Mouse (Mus musculus) lung, postnatal 14 days (tissue): ENCODE measurements around the gene Grm8.

Experiments
- DNase-seq: peaks from one replicate; pipeline ENCODE4 v3.0.0; 2021

Gene Grm8

DNA sequence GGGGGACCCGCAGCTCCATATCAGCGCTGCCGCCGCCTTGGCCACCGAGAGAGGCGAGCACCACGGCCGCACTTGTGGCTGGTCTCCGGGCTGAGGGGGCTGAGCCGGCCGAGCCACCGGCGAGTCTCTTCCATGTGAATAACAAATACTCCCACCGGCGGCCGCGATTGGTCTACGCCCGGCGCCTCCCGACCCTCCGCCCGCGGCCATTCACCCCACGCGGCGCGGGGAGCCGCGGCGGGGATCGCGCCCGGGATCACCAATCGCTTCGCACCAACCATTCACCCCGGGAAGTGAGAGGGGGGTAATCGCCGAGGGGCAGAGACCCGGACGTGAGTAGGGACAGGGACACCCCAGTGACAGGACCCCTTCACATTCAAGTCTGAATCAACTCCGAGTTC, at the start of gene Grm8:
Grm8 (minus strand) TSS at position 178 of the 401 bp plus-strand sequence.
- DNase-seq: no peak

DNA sequence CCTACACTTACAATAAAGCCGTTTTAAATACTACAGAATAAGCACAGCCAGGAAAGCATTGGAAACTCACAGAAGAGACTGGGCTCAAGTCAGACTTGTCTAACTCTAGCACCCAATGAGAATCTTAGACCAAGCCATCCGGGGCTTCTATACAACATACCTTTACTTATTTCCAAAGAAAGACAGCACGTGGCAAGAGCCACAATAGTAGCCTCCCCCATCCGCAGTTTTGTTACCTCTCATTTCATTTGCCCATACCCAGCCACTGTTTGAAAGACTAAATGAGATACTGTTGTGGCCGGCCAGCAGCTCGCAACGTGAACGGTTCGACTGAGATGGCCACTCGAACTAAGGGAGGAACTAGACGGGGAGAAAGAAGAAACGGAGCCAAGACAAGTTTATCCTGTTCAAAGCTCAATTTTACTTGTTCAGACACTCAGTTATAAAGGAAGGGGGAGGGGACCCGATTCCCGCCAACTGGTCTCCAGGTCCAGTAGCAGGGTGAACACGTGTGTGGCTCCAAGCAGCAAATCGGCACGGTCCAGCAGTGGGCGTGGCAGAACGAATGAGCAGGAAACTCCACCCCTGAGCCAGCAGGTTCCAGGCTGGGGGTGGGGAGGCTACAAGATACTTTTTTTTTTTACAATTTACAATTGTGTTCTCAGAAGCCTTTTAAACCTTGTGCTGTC, 35.0 kb upstream of the Grm8 start:
- no peak for DNase-seq

DNA sequence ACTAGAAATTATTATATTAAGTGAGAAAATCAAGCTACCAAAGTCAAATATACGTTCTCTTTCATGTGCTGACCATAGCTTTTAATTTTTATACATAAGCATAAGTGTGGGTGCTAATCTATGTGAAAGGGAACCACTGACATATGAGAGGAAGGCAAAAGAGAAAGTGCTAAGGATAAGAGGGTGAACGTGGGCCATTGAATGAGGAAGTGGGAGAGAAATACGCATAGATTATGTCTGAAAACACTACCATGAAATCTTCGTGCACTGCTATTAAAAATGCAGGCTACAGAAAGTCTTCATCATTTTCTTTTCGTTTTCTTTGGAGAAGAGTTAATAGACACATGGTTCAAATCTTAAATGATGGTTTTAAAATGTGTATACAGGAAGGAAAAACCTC, 25.4 kb upstream of the Grm8 start:
- DNase-seq: no peak

DNA sequence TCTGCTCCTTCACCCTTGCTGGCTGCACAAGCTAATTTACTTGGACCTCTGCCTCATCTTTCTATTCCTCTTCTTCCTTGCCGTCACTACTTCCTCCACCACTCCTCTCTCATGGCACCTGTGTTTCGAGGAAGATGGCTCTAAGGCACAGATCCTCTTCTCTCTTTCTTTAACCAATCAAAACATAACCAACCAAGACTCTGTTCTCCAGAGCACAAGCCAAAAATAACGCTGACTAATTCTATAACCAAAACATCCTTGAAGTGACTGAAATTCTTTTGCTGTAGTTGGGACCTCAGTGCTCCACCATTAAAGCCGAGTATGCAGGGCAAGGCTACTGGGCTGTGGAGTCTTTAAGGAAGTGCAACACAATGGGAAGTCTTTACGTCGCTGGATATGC, 11.5 kb upstream of the Grm8 start:
- DNase-seq: no peak

DNA sequence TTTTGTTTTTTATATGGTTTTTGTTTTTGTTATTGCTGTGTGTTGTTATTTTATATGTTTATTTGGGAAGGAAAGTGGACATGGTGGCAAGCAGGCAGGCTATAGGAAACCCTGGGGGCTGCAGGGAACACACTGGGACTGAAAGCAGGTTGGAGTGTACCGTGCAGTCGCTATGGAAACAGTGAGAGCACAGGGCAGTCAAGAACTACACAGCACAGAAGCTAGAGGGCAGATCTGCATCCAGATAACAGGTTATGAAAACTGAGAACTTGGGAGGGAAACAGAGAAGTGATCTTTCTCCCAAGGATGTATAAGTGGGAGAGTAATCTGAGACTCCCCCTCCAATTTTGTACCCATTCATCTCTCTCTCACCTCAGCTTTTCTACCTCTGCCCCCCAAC, 7.4 kb upstream of the Grm8 start:
- DNase-seq: no peak

DNA sequence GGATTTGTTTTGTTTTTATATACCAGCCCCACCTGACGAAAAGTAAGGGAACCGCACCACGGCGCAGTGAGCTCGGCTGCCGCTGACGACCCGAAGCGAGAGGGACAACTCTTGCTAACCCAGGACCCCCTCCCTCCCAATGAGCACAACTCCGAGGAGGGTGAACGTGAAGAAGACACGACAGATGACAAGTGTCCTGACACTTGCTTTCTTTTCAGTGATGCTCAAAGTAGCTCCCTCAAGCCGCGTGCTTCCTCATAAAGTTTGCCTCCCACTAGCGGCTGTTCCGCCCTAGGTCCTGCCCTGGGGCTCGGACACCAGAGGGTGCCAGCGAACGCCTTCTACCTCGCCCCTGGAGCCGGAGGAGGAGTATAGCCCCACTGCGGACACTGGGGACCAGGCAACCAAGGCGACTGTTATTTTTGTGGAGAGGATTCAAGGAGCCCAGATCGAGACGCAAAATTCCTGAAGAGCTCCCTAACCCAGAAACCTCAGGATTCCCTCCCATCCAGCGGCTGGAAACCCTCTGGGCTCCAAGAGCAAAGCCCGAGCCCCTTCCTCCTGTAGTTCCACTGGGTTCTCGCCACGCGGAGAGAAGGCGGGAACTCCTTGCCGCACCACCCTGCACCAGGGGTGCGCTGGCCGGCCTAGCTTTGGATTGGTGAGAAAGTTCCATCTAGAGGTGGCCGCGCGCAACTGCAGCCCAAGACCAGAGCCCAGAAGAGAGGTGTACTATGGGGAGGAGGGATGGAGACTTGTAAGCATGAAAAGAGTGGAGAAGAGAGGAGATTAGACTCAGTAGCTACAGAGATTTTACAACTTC, 644 bp upstream of the Grm8 start:
- DNase-seq: peak; percentile 71

DNA sequence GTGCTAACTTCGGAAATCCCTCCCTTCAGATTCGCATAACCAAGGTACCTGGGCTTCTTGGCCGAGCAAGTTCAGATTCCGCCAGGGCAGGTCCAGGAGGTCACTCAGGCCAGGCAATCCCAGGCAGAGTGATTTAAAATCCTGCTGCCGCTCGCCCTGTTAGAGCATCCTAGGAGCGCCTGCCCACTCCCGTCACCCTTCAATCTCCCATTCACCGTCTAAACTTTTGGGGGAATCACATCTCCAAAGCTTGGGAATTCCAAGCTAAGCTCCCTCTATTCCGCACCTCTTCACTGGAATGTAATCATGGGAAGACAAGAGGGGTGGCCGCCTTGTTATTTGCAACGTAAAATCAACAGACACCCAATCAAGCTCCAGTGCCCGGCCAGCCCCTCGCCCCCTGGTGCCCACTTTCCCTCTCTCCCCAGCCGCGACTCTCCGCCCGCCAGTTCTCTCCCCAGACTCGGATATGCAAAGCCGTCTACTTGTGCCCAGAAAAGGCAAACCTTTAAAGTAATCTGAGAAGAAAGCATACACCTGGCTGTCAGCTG, 652 bp downstream of the Grm8 start:
- DNase-seq: no peak

DNA sequence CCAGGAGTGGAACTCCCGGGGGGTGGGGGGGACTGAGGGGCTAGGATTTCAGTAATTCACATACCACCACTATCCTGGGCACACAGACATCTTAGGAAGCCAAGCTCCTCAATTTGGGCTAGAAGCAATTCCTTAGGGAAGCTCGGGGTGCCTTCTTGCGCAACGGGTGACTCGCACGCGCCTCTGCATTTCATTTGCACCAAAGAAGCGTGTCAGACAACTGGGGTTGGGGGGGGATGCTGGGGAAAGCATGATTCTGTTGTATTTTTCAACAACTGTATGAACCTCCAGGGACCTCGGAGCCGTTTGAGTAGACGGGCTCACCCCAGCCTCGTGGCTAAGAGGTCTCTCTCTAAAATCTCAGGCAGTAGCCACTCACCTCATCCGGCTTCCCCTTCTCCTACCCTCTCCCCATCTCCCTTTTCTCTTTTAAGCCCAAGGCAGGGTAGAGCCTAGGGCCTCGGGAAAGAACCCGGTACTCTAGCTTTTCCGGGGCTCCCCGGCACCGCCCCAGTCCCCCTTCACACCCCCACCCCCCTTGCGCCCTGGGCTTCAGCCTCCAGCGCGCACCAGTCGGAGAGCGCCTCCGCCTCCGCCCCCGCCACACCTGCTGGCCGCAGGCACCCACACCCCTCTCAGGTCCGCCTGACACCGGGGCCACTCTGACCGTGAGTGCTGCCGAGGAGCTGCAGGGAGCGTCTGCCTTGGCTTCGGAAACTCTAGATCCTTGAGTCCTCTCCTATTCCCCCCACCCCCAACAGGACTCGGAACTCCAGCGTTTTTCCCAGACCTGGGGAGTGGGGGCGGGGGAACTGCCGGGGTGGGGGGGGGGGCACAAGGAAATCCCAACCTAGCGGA, 1.5 kb downstream of the Grm8 start:
- DNase-seq: no peak

DNA sequence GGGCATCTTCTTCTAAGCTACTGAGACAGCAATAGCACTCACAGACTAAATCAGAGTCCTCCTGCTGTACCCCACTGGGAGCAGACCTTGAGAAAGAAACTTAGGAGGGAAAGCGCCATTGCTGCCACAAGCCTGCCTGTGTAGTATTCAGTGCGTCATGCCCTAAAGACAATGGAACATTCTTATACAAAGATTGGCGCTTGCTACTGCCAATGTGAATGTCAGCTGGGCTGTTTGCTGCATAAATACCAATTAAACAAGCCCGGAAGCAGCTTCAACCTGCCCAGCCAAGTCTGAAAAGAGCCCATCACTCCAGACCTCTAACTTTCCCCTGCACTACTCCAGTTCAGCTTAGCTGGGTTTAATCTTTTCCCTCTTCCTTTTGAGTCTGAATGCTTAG, 2.9 kb downstream of the Grm8 start:
- no peak for DNase-seq

DNA sequence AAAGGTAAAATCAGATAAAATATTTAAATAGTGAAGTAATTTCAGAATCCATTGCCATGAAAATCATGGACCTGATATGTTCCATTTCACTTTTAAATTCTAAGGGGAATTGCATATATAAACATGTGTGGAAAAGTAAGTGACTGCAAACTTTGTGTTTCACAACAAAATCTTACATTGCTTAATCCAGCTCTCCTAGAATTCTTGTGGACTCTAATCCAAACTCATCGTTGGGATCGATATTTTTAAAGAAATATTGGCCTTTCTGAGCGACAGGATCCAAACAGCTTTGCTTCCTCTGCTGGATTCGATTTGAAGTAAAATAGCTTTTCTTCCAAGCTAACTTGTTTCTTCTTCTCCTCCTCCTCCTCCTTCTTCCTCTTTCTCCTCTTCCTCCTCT, 6.1 kb downstream of the Grm8 start:
- DNase-seq: no peak

DNA sequence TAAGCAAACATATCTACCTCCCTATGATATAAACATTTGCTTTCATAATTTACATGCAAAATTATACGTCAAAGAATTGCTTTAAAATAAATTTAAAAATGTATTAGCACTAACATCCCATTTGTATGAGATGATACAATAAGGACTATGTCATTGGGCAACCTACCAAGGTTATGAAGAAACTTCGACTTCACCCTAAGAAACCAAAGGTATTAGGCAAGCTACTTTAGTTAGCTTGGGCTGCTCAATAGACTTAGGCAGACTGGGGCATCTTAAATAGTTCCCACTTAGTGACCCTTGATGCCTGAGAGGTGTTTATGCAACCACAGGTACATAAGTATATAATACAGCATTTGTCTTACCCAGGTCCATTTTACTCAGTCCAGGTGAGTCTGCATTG, 19.5 kb downstream of the Grm8 start:
- DNase-seq: no peak

DNA sequence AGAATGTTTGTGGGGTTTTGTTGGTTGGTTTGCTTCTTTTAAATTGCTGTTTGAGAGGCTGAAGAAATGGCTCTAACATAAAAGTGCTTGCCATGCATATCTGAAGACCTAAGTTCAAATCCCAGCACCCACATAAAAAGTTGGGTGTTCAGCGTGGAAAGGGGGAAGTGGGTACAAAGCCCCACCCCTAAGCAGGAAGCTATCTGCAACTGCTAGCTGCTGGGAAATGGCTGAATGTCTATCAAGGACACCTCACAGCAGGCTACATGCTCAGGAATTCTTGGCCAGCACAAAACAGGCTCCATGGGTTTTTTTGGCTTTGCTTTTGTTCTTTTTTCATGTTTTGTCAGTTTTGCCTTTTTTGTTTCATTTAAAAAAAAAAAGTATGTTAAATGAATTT, 20.1 kb downstream of the Grm8 start:
- DNase-seq: no peak

DNA sequence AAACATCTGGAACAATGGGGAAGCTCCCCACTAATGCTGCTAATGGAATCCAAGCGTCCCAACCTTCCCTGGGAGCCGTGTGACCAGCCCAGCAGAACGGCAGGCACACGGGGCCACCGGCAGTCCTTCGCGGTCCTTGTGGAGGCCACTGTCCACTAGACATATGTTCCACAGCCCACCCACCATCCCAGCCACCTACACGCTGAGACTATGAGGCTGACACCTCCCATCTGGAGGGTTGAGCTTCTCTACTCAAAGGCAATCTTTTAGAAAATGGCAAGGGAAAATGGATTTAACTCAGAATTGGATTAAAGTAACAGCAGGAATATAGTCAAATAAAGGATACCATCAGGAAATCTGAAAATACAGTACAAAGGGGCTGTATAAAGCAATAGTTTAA, 23.4 kb downstream of the Grm8 start:
- DNase-seq: no peak

DNA sequence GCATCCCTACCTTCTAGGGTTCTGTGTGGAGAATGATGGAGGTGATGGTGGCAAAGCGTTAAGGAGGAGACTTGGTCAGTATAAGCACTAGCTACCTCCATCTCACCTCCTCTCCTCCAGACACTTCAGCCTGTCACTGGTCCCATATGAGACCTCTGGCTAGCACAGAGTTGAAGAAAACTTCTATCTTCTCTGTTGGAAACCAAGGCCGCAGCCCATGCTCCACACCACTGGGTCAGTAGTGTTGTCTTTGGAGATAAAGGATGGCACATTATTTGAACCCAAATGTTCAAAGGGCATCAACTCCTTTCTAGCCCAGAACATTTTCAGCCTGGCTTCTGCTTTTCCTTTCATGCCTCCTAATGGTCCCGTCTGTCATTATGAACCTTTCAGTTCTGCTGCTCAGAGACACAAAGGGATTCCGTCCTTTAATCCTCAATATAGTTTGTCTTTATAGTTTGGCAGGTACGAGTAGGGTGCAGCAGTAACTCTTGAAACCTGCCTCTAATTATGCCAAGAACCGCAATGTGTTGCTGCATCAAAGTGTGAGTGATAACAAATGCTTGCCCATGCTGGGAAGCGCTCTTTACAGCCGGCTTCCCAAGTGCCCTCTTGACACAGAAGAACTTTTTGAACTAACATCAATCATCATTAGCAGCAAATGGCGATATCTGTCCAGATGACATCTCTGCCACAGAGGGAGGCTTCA, 32.2 kb downstream of the Grm8 start:
- no peak for DNase-seq

DNA sequence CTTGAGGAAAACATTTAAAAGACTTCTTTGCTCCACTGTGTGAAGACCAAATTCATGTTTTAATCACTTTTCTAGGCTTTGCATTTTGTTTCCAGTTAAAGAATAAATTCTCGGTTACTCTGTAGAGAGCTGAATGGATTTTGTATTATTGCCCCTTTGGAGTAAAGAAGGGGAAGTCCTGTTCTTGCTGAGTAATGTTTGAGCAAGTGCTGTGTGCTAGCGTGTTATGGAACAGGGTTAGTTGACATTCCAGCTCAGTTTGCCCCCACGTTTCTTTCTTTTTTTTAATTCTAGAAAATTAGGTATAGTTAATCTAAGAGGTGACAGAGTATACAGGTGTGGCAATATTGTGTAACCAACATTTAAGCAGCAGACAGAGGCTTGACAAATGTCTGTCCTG, 35.0 kb downstream of the Grm8 start:
- DNase-seq: no peak

DNA sequence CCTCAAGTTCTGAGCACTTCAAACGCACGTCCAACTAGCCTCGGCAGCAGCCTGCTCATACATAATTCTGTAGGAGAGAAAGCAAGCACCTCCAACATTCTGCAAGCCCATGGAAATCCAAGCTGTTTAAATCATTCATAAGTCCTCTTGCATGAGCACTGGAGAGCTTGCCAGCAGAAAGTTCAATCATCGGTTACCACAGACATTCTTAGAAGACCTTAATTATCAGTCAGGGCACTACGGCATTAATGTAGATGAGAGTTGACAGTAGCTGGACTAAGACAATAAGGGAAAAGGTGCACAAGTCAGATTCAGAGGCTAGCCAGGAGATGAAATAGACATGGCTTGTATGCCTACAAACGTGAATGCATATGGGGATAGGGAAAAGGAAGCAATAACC, 42.5 kb downstream of the Grm8 start:
- DNase-seq: no peak

DNA sequence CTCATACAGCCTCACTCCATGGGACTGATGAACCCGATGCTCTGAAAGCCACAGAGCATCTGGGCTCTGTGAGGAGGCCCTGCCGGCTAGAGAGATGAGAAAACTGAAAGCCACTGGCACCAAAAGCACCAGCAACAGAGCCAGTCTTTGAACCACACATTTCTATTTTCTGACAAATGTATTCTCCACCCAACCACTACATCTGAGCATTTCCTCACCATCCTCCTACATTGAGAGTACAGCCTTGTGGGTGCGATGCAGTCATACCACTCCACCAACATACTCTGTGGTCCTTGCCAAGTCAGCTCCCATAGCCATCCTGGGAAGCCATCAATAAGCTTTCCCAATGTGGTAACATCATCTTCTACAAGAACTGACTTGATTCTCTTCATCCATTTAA, 43.1 kb downstream of the Grm8 start:
- no peak for DNase-seq

DNA sequence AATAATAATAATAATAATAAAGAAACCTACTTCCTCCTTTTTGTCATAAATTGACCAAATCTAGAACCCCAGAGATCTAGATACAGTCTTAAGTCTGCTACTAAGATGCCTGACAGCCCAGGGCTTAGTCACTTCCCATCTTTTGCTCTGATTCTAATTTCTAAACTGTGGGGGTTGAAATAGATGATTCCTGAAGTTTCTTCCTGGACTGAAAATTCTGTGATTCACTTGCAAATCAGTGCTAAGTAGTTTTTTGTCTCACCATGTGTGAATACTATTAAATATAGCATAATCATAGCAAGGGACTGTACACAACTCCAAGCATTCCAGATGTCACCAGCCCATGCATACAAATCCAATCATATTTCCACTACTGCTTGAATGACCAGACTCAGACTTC, 44.0 kb downstream of the Grm8 start:
- no peak for DNase-seq

DNA sequence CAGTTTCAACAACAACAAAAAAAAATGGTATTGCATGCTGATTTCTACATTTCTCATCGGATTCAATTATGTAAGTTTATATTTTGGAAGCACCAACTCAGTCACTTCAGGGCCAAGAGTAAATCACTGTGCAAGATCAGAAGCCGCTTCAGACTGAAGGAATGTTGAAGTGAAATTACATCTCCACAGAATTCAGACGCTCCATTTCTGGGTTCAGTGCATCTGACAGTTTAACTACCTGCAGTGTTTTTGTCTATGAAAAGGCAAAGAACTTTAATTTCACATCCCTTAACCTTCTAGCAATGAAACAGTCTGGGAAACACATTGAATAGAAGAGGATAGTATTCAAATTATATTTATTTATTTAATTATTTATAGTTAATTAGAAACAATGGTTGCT, 59.4 kb downstream of the Grm8 start:
- DNase-seq: no peak

DNA sequence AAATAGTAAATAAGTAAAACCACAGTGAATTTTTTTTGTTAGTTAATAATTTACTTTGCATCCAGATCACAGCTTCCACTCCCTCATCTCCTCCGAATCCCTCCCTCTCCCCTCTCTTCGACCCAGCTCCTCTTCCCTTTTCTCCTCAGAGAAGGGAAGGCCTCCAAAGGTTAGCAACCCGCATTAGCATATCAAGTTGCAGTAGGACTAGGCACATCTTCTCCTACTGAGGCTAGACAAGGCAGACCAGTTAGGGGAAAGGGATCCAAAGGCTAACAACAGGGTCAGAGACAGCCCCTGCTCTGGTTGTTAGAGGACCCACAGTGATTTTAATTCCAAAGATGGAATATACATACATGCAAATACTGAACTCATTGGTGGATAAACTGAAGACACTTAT, 60.5 kb downstream of the Grm8 start:
- DNase-seq: no peak

DNA sequence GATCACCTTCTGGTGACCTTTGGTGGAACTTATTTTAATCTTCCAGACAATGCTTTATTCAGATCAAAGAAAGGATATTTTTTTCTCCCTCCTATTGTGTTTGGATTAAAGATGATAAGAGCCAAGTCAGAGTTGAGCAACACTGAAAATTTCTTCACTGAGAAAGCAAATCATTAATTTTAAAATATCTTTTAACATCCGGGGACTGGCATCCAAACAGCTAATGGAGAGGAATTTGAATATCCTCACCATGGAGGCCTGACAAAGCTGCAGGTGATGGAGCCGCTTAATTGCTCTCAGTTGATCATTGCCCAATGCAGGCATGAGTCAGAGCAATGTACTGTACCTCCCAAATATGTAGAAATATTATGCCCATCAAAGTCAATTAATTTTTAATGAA, 83.0 kb downstream of the Grm8 start:
- no peak for DNase-seq

DNA sequence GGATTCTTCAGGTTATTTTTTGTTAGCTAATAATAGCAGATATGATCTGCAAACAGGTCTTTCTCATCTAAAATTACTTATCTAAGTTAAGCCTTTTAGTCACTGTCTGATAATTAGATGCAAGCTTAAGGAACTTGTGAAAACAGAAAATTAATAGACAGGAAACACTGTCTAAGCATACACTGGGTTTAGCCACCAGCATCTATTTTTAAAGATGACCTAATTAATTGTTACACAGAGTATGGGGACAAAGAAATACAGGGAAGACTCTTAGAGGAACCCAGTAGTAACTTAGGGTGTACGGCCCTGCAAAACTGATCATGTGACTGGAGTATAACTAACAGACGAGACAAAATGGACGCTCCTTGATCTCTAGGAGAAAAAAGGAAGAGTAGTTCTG, 92.6 kb downstream of the Grm8 start:
- no peak for DNase-seq

DNA sequence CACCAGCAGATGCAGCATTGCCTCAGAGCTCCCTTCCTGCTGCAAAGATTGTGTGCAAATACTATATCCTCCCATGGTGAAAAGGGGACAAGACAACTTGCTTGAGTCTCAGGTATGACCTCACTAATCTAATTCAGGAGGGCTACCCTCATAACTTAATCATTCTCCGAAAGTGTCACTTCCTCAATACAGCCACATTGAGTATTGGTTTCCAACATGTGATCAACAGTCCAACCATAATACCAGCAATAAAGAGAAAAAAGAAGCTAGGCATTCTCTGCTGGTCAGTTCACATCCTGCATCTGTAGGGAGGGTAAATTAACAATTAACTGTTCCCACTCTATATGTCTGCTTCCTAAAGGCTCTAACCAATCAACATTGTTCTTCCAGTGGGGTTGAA, 94.2 kb downstream of the Grm8 start:
- DNase-seq: no peak
